Mouse (Mus musculus): Measurements from ENCODE around the gene Hmga1b. TPM values are rescaled to one million over a fixed set of nuclear protein-coding genes. Genes with fewer than 3 reads are reported as not detected.
"Not testable (repeated sequence)": the region's sequence is repeated elsewhere in the genome, so short reads cannot be mapped to it uniquely, and the experiment has no call there.

The Hmga1b gene
- polyA plus RNA-seq, 1 experiment, result 1.4 TPM

DNA sequence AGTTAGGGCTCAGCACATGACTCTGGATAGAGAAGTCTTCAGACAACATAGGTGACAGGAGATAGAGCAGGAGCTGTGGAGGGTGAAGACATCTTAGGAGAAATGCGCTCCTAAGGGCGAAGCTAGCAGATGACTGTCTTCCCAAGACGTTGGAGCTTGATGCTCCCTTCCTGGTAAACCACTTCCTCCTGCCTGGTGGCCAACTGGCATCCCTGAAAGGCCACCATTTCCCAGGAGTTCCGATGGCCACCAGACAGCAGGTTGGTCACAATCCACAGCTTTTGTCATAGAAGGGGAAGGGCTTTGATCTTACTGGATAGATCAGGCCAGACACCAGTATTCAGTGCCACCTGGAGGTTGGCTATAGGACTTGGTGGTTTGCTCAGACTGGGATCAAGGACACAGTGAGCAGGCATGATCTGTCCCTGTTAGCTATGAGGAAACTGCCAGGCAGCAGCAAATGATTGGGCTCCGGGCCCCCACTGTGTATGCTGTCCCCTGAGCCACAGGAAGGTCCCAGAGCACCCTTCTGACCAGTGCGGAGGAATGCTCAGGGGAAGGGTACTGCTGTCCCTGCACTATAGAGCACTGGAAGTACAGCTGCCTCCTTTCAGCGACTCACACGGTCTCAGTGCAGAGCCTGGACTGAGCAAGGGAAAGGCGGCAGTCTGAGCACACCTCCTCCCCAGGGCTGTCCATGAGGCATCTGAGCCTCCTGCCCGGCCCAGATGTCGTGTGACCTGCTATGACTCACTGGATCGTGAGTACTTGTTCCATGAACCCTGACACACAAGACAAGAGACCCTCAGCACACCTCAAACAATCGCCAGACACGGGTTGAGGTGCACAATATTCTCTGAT, 553 bp upstream of the Hmga1b start:
- Histone ChIP-seq H3K27ac (ENCODE audit: insufficient read depth, low read length) (no peak overlapping the region), H3K4me3 (ENCODE audit: insufficient read depth, low read length) (no peak overlapping the region), H3K4me1 (ENCODE audit: control insufficient read depth, insufficient read depth, low read length) (no peaks in the 10 kb centered on the region)
- TF ChIP-seq POLR2A (IDR thresholded peaks at IDR 0.05; ENCODE audit: extremely low read depth, insufficient read depth, low read length), result no peak
- TF ChIP-seq CTCF (IDR thresholded peaks at IDR 0.05; ENCODE audit: extremely low read depth, insufficient read depth, low read length), result no peak

DNA sequence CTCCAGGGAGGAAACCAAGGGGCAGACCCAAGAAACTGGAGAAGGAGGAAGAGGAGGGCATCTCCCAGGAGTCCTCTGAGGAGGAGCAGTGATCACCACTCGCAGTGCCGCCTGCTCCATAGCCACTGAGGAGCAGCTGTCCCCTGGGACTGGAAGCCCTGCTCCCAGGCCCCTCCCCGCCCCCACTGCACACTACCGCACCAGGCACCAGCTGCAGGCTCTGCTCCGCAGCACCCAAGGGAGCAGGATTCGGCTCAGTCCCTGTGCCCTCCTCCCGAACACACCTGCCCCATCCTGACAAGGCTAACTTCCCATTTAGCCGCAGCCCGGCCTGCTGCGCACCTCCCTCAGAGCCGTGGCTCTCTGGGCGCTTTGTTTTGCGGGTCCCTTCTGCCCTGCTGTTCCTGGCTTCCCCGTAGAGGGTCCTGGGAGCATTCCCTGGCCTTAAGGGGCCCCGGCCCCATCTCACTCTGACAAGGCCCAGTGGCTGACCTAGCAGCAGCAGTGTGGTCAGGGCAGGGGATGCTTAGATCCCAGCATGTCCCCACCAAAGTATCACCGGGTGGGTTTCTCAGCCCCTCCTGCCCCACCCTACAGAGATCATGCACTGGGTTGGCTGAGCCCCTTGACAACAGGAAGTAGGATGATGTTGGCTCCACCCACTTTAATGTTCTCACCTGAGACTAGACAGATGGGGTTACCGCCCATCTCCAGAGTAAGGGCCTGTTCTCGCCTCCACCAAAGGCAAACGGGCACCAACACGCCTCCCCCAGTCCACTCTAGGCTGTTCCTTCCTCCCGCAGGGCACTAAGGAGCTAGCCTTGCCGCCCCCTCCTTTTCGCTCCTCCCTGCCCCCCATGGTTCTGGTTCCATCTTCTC, 766 bp downstream of the Hmga1b start:
- not testable (repeated sequence) for H3K27ac ChIP-seq (ENCODE audit: insufficient read depth, low read length); H3K4me1 ChIP-seq (ENCODE audit: control insufficient read depth, insufficient read depth, low read length); H3K4me3 ChIP-seq (ENCODE audit: insufficient read depth, low read length)

DNA sequence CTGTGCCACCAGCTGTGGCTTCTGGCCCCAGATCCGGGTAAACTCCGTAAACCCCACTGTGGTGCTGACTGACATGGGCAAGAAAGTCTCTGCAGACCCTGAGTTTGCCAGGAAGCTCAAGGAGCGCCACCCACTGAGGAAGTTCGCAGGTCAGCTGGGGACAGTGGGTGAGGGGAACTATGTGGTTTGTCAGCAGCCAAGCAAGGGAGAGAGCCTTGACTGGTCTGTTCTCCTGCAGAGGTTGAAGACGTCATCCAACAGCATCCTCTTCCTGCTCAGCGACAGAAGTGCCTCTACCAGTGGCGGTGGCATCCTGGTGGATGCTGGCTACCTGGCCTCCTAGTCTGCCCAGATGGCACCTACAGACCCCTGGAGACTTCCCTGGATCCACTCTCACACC, 4.4 kb downstream of the Hmga1b start:
- H3K4me3 ChIP-seq (ENCODE audit: insufficient read depth, low read length); H3K4me1 ChIP-seq (ENCODE audit: control insufficient read depth, insufficient read depth, low read length); H3K27ac ChIP-seq (ENCODE audit: insufficient read depth, low read length): not testable (repeated sequence)

DNA sequence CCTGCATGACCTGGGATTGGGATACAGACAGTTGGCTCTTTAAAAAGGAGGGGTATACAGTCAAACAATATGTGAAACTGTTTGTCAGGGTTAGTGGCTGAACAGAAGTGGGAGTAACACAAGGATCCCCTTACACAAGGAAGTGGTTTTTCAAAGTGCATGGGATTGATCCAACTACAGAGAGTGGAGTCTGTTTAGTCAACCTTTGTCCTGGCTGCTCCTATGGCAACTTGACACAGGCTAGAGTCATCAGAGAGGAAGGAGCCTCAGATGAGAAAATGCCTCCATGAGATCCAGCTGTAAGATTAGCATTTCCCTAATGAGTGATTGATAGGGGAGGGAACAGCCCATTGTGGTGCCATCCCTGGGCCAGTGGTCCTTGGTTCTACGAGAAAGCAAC, 5.6 kb downstream of the Hmga1b start:
- H3K4me3 ChIP-seq (ENCODE audit: insufficient read depth, low read length), result no peak overlapping the region
- no peak overlapping the region for H3K27ac ChIP-seq (ENCODE audit: insufficient read depth, low read length)
- TF ChIP-seq POLR2A (IDR thresholded peaks at IDR 0.05; ENCODE audit: extremely low read depth, insufficient read depth, low read length), result no peak
- no peaks in the 10 kb centered on the region for H3K4me1 ChIP-seq (ENCODE audit: control insufficient read depth, insufficient read depth, low read length)

DNA sequence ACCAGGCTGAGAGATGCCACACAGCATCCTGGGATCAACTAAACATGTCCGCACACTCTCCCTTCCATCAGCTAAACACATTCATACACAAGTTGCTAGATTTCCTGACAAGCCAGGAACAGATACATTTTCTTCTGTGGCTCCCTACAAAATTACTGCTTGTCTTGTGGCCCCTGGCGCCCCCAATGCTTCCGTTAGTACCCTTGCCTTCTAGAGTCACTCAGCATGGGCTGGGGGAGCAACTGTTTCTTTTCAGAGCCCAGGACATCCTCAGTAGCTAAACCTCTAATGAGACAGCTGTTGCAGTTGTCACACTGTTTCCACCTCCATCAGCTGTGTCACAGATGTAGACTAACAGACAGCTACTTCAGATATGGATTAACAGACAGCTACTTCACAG, 10.2 kb downstream of the Hmga1b start:
- no peak overlapping the region for H3K4me3 ChIP-seq (ENCODE audit: insufficient read depth, low read length)
- no peak overlapping the region for H3K27ac ChIP-seq (ENCODE audit: insufficient read depth, low read length)
- TF ChIP-seq CTCF (IDR thresholded peaks at IDR 0.05; ENCODE audit: extremely low read depth, insufficient read depth, low read length) (no peak), POLR2A (IDR thresholded peaks at IDR 0.05; ENCODE audit: extremely low read depth, insufficient read depth, low read length) (no peak)
- H3K4me1 ChIP-seq (ENCODE audit: control insufficient read depth, insufficient read depth, low read length), result no peaks in the 10 kb centered on the region

DNA sequence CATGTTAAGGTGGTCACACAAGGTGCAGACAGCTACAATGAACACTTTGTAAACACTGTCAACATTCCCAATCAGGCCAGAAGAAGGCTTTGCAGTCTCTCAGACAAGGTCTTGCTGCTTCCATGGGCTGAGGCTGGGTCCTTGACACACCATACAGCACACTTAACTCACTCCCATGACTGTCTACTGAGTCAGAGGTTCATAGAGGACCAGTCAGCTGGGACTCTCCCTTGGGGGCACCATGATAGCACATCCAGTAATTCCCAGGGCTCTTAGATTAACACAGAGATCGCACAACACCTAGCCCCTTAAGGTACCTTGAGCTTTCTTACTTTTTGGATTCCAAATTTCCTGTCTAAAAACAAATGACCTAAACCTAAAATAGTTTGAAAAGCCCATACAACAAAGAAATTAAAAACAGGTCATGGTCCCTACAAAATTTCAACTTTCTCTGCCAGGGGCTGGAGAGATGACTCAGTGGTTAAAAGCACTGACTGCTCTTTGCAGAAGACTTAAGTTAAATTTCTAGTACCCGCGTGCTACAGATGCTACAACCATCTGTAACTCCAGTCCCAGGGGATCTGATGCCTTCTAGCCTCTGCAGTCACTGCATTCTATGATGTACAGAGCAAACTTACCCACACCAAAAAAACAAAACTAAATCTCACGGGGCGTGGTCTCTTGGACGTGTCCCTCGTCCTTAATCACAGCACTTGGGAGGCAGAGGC, 11.0 kb downstream of the Hmga1b start:
- no peak for TF ChIP-seq CTCF (IDR thresholded peaks at IDR 0.05; ENCODE audit: extremely low read depth, insufficient read depth, low read length)
- no peak for TF ChIP-seq POLR2A (IDR thresholded peaks at IDR 0.05; ENCODE audit: extremely low read depth, insufficient read depth, low read length)
- H3K27ac ChIP-seq (ENCODE audit: insufficient read depth, low read length), result no peak overlapping the region
- H3K4me1 ChIP-seq (ENCODE audit: control insufficient read depth, insufficient read depth, low read length), result no peaks in the 10 kb centered on the region
- H3K4me3 ChIP-seq (ENCODE audit: insufficient read depth, low read length), result no peak overlapping the region

DNA sequence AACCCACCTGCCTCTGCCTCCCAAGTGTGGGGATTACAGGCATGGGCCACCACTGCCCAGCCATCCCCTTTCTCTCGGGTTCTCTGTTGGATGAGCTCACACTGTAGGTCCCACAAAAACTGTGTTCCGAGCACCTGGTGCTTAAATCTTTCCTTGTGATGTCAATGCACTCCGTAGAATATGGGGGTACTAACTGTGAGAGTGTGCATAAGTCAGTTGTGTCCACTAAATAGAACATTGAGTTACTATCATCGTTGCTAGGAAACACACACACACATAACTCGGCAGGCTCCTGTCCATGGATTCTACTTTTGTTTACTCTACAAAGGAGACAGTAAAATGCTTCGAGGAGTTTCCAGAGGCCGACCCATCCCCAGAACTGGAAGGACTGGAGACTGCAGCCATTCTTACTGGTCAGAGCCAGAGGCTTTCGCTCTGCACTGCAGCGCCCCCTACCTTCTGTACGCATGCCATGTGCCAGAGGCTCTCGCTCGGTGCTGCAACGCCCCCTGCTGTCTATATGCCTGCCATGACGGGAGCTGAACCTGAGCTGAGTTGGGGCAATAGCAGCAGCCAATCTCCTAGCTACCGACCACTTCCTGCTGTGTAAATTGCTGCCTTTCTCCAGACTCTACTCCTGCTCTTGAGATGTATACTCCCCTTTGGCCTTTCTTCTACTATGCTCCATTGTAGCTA, 13.3 kb downstream of the Hmga1b start:
- H3K4me1 ChIP-seq (ENCODE audit: control insufficient read depth, insufficient read depth, low read length), result no peaks in the 10 kb centered on the region
- no peak overlapping the region for H3K27ac ChIP-seq (ENCODE audit: insufficient read depth, low read length)
- TF ChIP-seq CTCF (IDR thresholded peaks at IDR 0.05; ENCODE audit: extremely low read depth, insufficient read depth, low read length) (peak; percentile 100), POLR2A (IDR thresholded peaks at IDR 0.05; ENCODE audit: extremely low read depth, insufficient read depth, low read length) (no peak)
- H3K4me3 ChIP-seq (ENCODE audit: insufficient read depth, low read length), result no peak overlapping the region

DNA sequence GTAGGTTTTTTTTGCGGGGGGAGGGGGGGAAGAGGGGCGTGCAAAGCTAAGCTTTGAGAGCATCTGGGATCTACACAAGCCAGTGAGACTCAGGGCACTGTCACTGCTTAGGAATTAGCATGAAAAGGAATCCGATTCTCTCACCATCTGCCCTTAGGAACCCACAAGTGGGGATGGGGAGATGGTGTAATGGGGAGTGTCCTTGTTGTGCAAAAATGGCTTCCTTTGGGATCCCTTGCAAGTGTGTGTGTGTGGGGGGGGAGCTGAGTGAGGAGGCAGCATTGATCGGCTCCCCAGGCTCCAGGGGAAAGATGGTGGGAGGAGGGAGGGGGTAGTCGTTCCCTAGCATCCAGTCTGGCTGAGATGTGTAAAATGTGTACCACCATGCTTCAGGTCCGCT, 14.5 kb downstream of the Hmga1b start:
- H3K4me3 ChIP-seq (ENCODE audit: insufficient read depth, low read length), result no peak overlapping the region
- TF ChIP-seq CTCF (IDR thresholded peaks at IDR 0.05; ENCODE audit: extremely low read depth, insufficient read depth, low read length), result no peak
- TF ChIP-seq POLR2A (IDR thresholded peaks at IDR 0.05; ENCODE audit: extremely low read depth, insufficient read depth, low read length), result no peak
- H3K4me1 ChIP-seq (ENCODE audit: control insufficient read depth, insufficient read depth, low read length), result no peaks in the 10 kb centered on the region
- no peak overlapping the region for H3K27ac ChIP-seq (ENCODE audit: insufficient read depth, low read length)

DNA sequence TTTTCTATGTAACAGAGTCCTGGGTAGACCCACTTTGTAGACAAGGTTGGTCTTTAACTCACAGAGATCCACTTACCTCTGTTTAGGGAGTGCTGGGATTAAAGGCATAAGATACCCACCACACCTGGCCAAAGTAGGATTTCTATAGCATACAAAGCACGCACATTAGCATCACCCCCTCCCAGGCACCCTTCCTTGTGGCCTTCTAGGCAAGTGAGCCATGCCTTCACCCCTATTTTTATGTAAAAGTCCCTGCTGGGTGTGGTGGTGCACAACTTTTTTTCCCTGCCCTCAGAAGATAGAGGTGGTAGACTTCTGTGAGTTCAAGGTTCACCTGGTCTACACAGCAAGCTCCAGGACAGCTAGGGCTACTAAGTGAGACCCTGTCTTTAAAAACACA, 17.3 kb downstream of the Hmga1b start:
- no peak overlapping the region for H3K4me3 ChIP-seq (ENCODE audit: insufficient read depth, low read length)
- TF ChIP-seq CTCF (IDR thresholded peaks at IDR 0.05; ENCODE audit: extremely low read depth, insufficient read depth, low read length) (no peak), POLR2A (IDR thresholded peaks at IDR 0.05; ENCODE audit: extremely low read depth, insufficient read depth, low read length) (no peak)

DNA sequence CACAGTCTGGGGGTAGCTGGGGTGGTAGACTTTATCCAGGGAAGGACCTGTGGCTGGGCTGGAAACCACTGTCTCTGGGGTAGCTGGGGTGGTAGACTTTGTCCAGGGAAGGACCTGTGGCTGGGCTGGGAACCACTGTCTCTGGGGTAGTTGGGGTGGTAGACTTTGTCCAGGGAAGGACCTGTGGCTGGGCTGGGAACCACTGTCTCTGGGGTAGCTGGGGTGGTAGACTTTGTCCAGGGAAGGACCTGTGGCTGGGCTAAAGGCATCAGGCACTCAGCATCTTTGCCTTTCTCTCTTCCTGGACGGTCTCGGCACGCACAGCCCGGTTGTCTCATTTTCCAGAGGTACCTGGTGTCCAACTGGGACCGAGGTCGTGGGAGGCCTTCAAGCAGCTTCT, 18.8 kb downstream of the Hmga1b start:
- not testable (repeated sequence) for H3K4me1 ChIP-seq (ENCODE audit: control insufficient read depth, insufficient read depth, low read length); H3K4me3 ChIP-seq (ENCODE audit: insufficient read depth, low read length); H3K27ac ChIP-seq (ENCODE audit: insufficient read depth, low read length)

More for the DNA sequence above, 17.3 kb downstream of the Hmga1b start:
- Histone ChIP-seq H3K27ac (ENCODE audit: insufficient read depth, low read length) (no peak overlapping the region), H3K4me1 (ENCODE audit: control insufficient read depth, insufficient read depth, low read length) (no peaks in the 10 kb centered on the region; the same call in 1 of the 2 replicates)

Measured in cortical plate, adult 2 months (tissue).